20 mouse cellular contexts compared by ENCODE assay signal in genomic region chr1:90638335-90638734, GRCm38 (mm10). TPM values are rescaled to one million over a fixed set of nuclear protein-coding genes. Genes with fewer than 3 reads are reported as not detected.
A peak's percentile ranks its signal among the peaks of the same experiment; 100 is the strongest.
DNase-seq lines count a peak whose midpoint lies in the region; ATAC-seq and TF ChIP-seq lines count a peak whose summit lies in the region.
"Had no signal": no experiment of that assay in that cellular context is flagged by ENCODE, and none has a peak within 500 bp of the region (broad histone marks: within the 10 kb centered on the region; RNA-seq: fewer than 3 reads in every experiment).

No protein-coding gene starts in this region.

- ATAC-seq in stomach, embryonic 14.5 days (ENCODE audit: insufficient number of reproducible peaks, insufficient read depth, low FRiP score, low read depth) = 0 out of 2 replicates have a peak, but pooled peaks have one; percentile 57
- ATAC-seq in stomach, postnatal 0 days (ENCODE audit: low FRiP score, low TSS enrichment) = no peak
- no peak for ATAC-seq in midbrain, embryonic 16.5 days
- ATAC-seq: hindbrain, embryonic 16.5 days; intestine, postnatal 0 days; midbrain, embryonic 15.5 days had no signal

- H3K4me3 ChIP-seq in stomach, embryonic 14.5 days (ENCODE audit: low read depth, low read length) = no peak overlapping the region
- no peak overlapping the region for H3K4me3 ChIP-seq in stomach, postnatal 0 days (ENCODE audit: low read depth, low read length)
- H3K4me3 ChIP-seq in midbrain, embryonic 16.5 days (ENCODE audit: low read depth, low read length) = no peak overlapping the region
- H3K4me3 ChIP-seq: forebrain, embryonic 12.5 days; megakaryocyte, embryonic 14.5 days; midbrain, embryonic 15.5 days; neural tube, embryonic 15.5 days had no signal

- H3K4me2 ChIP-seq in stomach, embryonic 14.5 days (replicated peaks; ENCODE audit: low read depth, low read length) = no peak overlapping the region
- H3K4me2 ChIP-seq in stomach, postnatal 0 days (replicated peaks; ENCODE audit: low read depth) = no peak overlapping the region
- H3K4me2 ChIP-seq in midbrain, embryonic 16.5 days (ENCODE audit: low read length) = no peak overlapping the region
- H3K4me2 ChIP-seq: forebrain, embryonic 12.5 days; midbrain, embryonic 15.5 days; neural tube, embryonic 15.5 days had no signal

- 35% methylated on average over 7 of the region's 7 CpGs for WGBS in stomach, embryonic 14.5 days
- 32% methylated on average over 7 of the region's 7 CpGs for WGBS in stomach, postnatal 0 days
- WGBS in midbrain, embryonic 16.5 days = 77% methylated on average over 7 of the region's 7 CpGs

- no peaks in the 10 kb centered on the region for H3K9me3 ChIP-seq in stomach, embryonic 14.5 days (ENCODE audit: control insufficient read depth, low read depth, low read length)
- no peaks in the 10 kb centered on the region for H3K9me3 ChIP-seq in stomach, postnatal 0 days (ENCODE audit: control insufficient read depth, low read length)
- no peaks in the 10 kb centered on the region for H3K9me3 ChIP-seq in midbrain, embryonic 16.5 days (replicated peaks; ENCODE audit: control insufficient read depth, low read length, poor library complexity, severe bottlenecking)
- H3K9me3 ChIP-seq: forebrain, embryonic 12.5 days; megakaryocyte, embryonic 14.5 days; midbrain, embryonic 15.5 days; neural tube, embryonic 15.5 days had no signal

- no peaks in the 10 kb centered on the region for H3K4me1 ChIP-seq in stomach, embryonic 14.5 days (ENCODE audit: control insufficient read depth, insufficient read depth, low read length)
- no peaks in the 10 kb centered on the region for H3K4me1 ChIP-seq in stomach, postnatal 0 days (replicated peaks; ENCODE audit: control insufficient read depth, insufficient read depth)
- no peaks in the 10 kb centered on the region for H3K4me1 ChIP-seq in midbrain, embryonic 16.5 days (ENCODE audit: control insufficient read depth, insufficient read depth, low read length)
- H3K4me1 ChIP-seq: forebrain, embryonic 12.5 days; midbrain, embryonic 15.5 days; neural tube, embryonic 15.5 days had no signal

- TF ChIP-seq CTCF in stomach, postnatal 0 days (IDR thresholded peaks at IDR 0.05; ENCODE audit: low read depth) = no peak

- no peak for DNase-seq in stomach, postnatal 0 days (ENCODE audit: low spot score)
- peak; percentile 67 to 77 for DNase-seq in kidney, postnatal 4 days
- DNase-seq in lung, postnatal 10 days = peak; percentile 85
- no peak for DNase-seq in heart, postnatal 14 days
- DNase-seq in cerebellum, postnatal 25 days = no peak
- DNase-seq: cerebellum, adult 2 months; gastrocnemius, postnatal 14 days; heart, adult 18-20 months; layer of hippocampus, adult 9-11 months; spleen, adult 18-20 months; thymus, adult 18-20 months had no signal

- H3K27ac ChIP-seq in stomach, embryonic 14.5 days (ENCODE audit: low read length) = no peak overlapping the region
- H3K27ac ChIP-seq in stomach, postnatal 0 days (replicated peaks) = no peak overlapping the region
- no peak overlapping the region for H3K27ac ChIP-seq in midbrain, embryonic 16.5 days (ENCODE audit: low read length)
- H3K27ac ChIP-seq: forebrain, embryonic 12.5 days; liver, embryonic 14.5 days; midbrain, embryonic 15.5 days; neural tube, embryonic 15.5 days had no signal

- intact Hi-C loops in heart, postnatal 14 days (cut with DNase I) = no loop called here

- H3K9ac ChIP-seq in stomach, embryonic 14.5 days (replicated peaks; ENCODE audit: low read depth, low read length) = no peak overlapping the region
- no peak overlapping the region for H3K9ac ChIP-seq in stomach, postnatal 0 days (ENCODE audit: low read length)
- no peak overlapping the region for H3K9ac ChIP-seq in midbrain, embryonic 16.5 days (ENCODE audit: low read depth, low read length)
- H3K9ac ChIP-seq: forebrain, embryonic 12.5 days; liver, embryonic 14.5 days; midbrain, embryonic 15.5 days; neural tube, embryonic 15.5 days had no signal

- H3K27me3 ChIP-seq in stomach, embryonic 14.5 days (ENCODE audit: control insufficient read depth, insufficient read depth, low read length) = no peaks in the 10 kb centered on the region
- no peaks in the 10 kb centered on the region for H3K27me3 ChIP-seq in stomach, postnatal 0 days (ENCODE audit: control insufficient read depth, insufficient read depth, low read length)
- H3K27me3 ChIP-seq in midbrain, embryonic 16.5 days (ENCODE audit: control insufficient read depth, insufficient read depth, low read depth, low read length) = no peaks in the 10 kb centered on the region
- H3K27me3 ChIP-seq: midbrain, embryonic 15.5 days; neural tube, embryonic 15.5 days had no signal

- no peak for TF ChIP-seq EP300 in stomach, postnatal 0 days (optimal IDR thresholded peaks at IDR 0.05)

- H3K36me3 ChIP-seq in stomach, embryonic 14.5 days (ENCODE audit: control insufficient read depth, insufficient read depth, low read length) = no peaks in the 10 kb centered on the region
- no peaks in the 10 kb centered on the region for H3K36me3 ChIP-seq in stomach, postnatal 0 days (ENCODE audit: control insufficient read depth, insufficient read depth, low read length)
- H3K36me3 ChIP-seq in midbrain, embryonic 16.5 days (ENCODE audit: control insufficient read depth, insufficient read depth, low read length) = no peaks in the 10 kb centered on the region
- H3K36me3 ChIP-seq: forebrain, embryonic 12.5 days; midbrain, embryonic 15.5 days; neural tube, embryonic 15.5 days had no signal

RNA-seq across cellular contexts. Expression of gene Cops8, which starts 35.6 kb away (rescaled TPM):
- polyA plus RNA-seq in stomach, embryonic 14.5 days (2014; fragmentation: Nextera tagmentation; extraction: Ambion mirVana) = 147 and 165 TPM in 2 replicates
- polyA plus RNA-seq in stomach, postnatal 0 days (2015; fragmentation: Nextera tagmentation; extraction: Ambion mirVana) = 65.7 and 71.0 TPM in 2 replicates
- total RNA-seq in heart, postnatal 14 days (2021) = 10 to 100 TPM; 83.5 to 84.9 TPM
- polyA plus RNA-seq in midbrain, embryonic 16.5 days (2015; fragmentation: Nextera tagmentation; extraction: Ambion mirVana) = 164 and 187 TPM in 2 replicates

Comparison
In these comparisons a context has a peak if more than half of its experiments do, and no peak if none do; other contexts are left out.
1. DNase-seq: peak in kidney, postnatal 4 days (2 of 2) and lung, postnatal 10 days (single experiment); none in stomach, postnatal 0 days (single experiment), heart, postnatal 14 days (0 of 2) and cerebellum, postnatal 25 days (0 of 2).